Mouse (Mus musculus) Patski (cell line): Measurements from ENCODE around the gene Ar. TPM values are rescaled to one million over a fixed set of nuclear protein-coding genes. Genes with fewer than 3 reads are reported as not detected.

Experiments
- ATAC-seq: fragments of 100-300 bp; one replicate; pipeline ENCODE4 v1.8.0; 2021
- CTCF ChIA-PET: fragments of 350-600 bp; sonication (Branson Sonifier 250); formaldehyde crosslinking; loops from one replicate; lab custom pipeline; 2022; ENCODE audit warnings: inconsistent platforms; lab: Charles Lee
- POLR2A ChIA-PET: fragments of 350-600 bp; sonication (Branson Sonifier 250); formaldehyde crosslinking; loops from one replicate; lab custom pipeline; 2022; ENCODE audit warnings: antibody characterized with exemption, inconsistent platforms; lab: Charles Lee
- DNase-seq: peaks from one replicate; pipeline ENCODE4 v3.0.0-alpha.2; 2011; ENCODE audit warnings: low read depth, low spot score
- H3K27me3 ChIP-seq: fragments of 371-371 bp; one replicate; pipeline ENCODE4 v1.5.1; 2021
- CTCF ChIP-seq: fragments of 100-300 bp; IDR thresholded peaks from one replicate; pipeline ENCODE4 v1.5.1; 2021
- in situ Hi-C: fragments of 300-500 bp; cut with MboI; formaldehyde crosslinking; loops from 3 replicates; pipeline ENCODE4 v1.11.1; 2018; ENCODE audit warnings: low pct_unique_long_range_greater_than_20kb, mixed read lengths
- polyA plus RNA-seq: library from polyadenylated mRNA; unstranded; gene quantifications from one replicate; pipeline ENCODE4 v1.2.3, GENCODE M21; 2021

Gene Ar
- polyA plus RNA-seq, 1 experiment from 2014 or later = not detected

GRCm38 (mm10) chrX:98265755-98266154, 117.2 kb downstream of the Ar start:
- ChIA-PET CTCF (no interaction called here), POLR2A (no interaction called here)
- no peak for TF ChIP-seq CTCF
- ATAC-seq (no peak), DNase-seq (no peak)
- in situ Hi-C loops = no loop called here
- H3K27me3 ChIP-seq = peaks cover 52% of the 10 kb centered on the region

- CTCF ChIA-PET = no interaction called here
- H3K27me3 ChIP-seq = peaks cover 50% of the 10 kb centered on the region
Measured at GRCm38 (mm10) chrX:98271361-98271760, 122.8 kb downstream of the Ar start.

GRCm38 (mm10) chrX:98291763-98292162, 143.2 kb downstream of the Ar start:
- CTCF ChIA-PET = no interaction called here
- no peak for ATAC-seq
- peaks cover 62% of the 10 kb centered on the region for H3K27me3 ChIP-seq
- DNase-seq = no peak
- in situ Hi-C loops = no loop called here
- POLR2A ChIA-PET = no interaction called here
- no peak for TF ChIP-seq CTCF

More at GRCm38 (mm10) chrX:98271361-98271760, 122.8 kb downstream of the Ar start:
- in situ Hi-C loops = no loop called here
- no peak for ATAC-seq
- POLR2A ChIA-PET = no interaction called here
- no peak for DNase-seq
- TF ChIP-seq CTCF = no peak

- POLR2A ChIA-PET = no interaction called here
- ATAC-seq (no peak), DNase-seq (no peak)
- in situ Hi-C loops = no loop called here
- CTCF ChIA-PET = no interaction called here
- peaks cover 56% of the 10 kb centered on the region for H3K27me3 ChIP-seq
- no peak for TF ChIP-seq CTCF
Measured at GRCm38 (mm10) chrX:98300685-98301084, 152.1 kb downstream of the Ar start.

GRCm38 (mm10) chrX:98301924-98302323, 153.4 kb downstream of the Ar start:
- DNase-seq = no peak
- no peak for TF ChIP-seq CTCF
- peaks cover 59% of the 10 kb centered on the region for H3K27me3 ChIP-seq
- in situ Hi-C loops = no loop called here
- ATAC-seq = no peak
- ChIA-PET POLR2A (no interaction called here), CTCF (no interaction called here)

DNA sequence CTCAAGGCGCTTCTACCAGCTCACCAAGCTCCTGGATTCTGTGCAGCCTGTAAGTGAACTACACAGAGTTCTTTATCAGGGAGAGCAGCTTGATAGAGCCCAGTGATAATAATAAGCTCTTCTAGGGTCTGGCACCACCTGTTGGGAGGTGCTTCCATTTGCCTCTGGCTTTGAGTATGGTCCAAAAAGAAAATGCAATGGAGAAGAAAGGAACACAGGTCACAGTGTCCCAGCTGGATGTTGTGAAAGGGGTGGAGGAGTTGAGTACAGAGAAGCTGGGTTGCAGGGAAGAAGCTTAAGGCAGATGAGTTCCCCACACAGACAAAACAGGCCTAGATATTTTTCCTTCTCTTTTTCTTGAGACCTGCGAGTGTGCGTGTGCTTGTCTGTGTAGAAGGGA, 167.4 kb downstream of the Ar start:
- ChIA-PET POLR2A (no interaction called here), CTCF (no interaction called here)
- DNase-seq (no peak), ATAC-seq (no peak)
- H3K27me3 ChIP-seq = peaks cover 36% of the 10 kb centered on the region
- in situ Hi-C loops = loop anchor here (10.0 kb wide), 1 partner anchor 559 kb away; no protein-coding TSS in a partner anchor
- TF ChIP-seq CTCF = no peak

- no peak for DNase-seq
- H3K27me3 ChIP-seq = peaks cover 23% of the 10 kb centered on the region
- POLR2A ChIA-PET = no interaction called here
- CTCF ChIA-PET = no interaction called here
- ATAC-seq = no peak
- no peak for TF ChIP-seq CTCF
- in situ Hi-C loops = loop anchor here (10.0 kb wide), 1 partner anchor 557 kb away; no protein-coding TSS in a partner anchor
Measured at GRCm38 (mm10) chrX:98317483-98317882, 168.9 kb downstream of the Ar start.

- POLR2A ChIA-PET = no interaction called here
- in situ Hi-C loops = no loop called here
- TF ChIP-seq CTCF = no peak
- no peak for DNase-seq
- no peak for ATAC-seq
- peaks cover 51% of the 10 kb centered on the region for H3K27me3 ChIP-seq
- CTCF ChIA-PET = no interaction called here
Measured at GRCm38 (mm10) chrX:98323105-98323504, 174.5 kb downstream of the Ar start.

GRCm38 (mm10) chrX:98347481-98347880, 198.9 kb downstream of the Ar start:
- TF ChIP-seq CTCF = no peak
- ATAC-seq (no peak), DNase-seq (no peak)
- in situ Hi-C loops = no loop called here
- POLR2A ChIA-PET = no interaction called here
- CTCF ChIA-PET = interaction anchor here (1.2 kb wide), 1 partner anchor 10 kb away, joined by 5 read pairs; no protein-coding TSS in a partner anchor
- H3K27me3 ChIP-seq = peaks cover 49% of the 10 kb centered on the region

DNA sequence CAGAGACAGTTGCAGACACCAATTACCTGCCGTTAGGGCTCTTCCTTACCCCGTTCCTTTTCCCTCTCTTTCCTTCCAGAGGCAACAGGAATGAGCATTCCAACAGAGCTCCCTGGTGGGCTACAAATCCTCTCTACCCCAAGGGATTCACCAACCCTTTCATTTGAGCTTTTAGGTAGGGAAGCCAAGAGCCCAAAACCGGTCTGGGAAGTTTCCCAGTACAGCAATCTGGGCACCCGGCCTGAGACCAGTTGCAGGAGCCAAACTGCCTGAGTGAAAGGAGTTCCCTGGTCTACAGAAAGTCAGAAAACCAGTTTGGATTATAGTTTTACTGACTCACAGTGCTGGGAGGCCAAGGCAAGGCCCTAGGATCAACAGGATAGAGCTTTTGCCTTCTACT, 199.5 kb downstream of the Ar start:
- in situ Hi-C loops = no loop called here
- no peak for TF ChIP-seq CTCF
- DNase-seq (no peak), ATAC-seq (no peak)
- ChIA-PET POLR2A (interaction anchor here (1.0 kb wide), 1 partner anchor 32 kb away, joined by 3 read pairs; no protein-coding TSS in a partner anchor), CTCF (no interaction called here)
- H3K27me3 ChIP-seq = peaks cover 53% of the 10 kb centered on the region
